Mouse (Mus musculus): ENCODE data around the gene Efna5.

DNA sequence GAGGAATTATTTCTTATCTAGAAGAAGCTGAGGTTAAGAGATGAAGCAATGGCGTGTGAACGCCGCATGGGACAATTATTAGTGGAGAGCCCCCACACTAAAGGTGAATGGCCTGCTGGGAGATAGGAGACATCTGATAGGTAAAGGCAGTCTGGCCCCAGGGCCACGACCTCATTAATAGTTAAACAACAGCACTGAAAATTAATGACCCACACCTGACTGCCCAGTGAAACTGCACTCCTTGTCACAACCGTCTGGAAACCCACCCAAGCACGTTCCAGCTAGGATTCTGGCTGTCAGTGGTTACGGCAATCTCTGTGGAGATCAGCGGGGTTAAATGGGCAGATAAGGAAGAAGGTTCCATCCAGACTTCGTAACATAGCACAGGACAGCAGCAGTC lies 134.3 kb downstream of the Efna5 start:
- TF ChIP-seq POLR2A (IDR thresholded peaks at IDR 0.05; ENCODE audit: low read depth, low read length) (no peak), CTCF (conservative IDR thresholded peaks at IDR 0.05 in 1 of 2, IDR thresholded peaks at IDR 0.05 in 1 of 2; ENCODE audit: low read depth in 2 of 2, low read length in 2 of 2) (no peak), E2F4 (IDR thresholded peaks at IDR 0.05; ENCODE audit: insufficient replicate concordance, low read depth, low read length) (no peak), GABPA (IDR thresholded peaks at IDR 0.05; ENCODE audit: insufficient replicate concordance, low read depth, low read length) (no peak), MAZ (IDR thresholded peaks at IDR 0.05; ENCODE audit: low read depth, low read length) (no peak)

Data from CH12.LX (cell line).